Mouse (Mus musculus): ENCODE measurements around the gene Klhl22.
A peak's percentile ranks its signal among the peaks of the same experiment; 100 is the strongest.
"Not testable (repeated sequence)": the region's sequence is repeated elsewhere in the genome, so short reads cannot be mapped to it uniquely, and the experiment has no call there.

Gene Klhl22

GRCm38 (mm10) chr16:17759344-17759773, at the start of gene Klhl22:
Gene Klhl22, plus strand, starts transcription at chr16:17759618.
- DNase-seq (ENCODE audit: low spot score in 2 of 2) = peak; percentile 89 to 95

DNA sequence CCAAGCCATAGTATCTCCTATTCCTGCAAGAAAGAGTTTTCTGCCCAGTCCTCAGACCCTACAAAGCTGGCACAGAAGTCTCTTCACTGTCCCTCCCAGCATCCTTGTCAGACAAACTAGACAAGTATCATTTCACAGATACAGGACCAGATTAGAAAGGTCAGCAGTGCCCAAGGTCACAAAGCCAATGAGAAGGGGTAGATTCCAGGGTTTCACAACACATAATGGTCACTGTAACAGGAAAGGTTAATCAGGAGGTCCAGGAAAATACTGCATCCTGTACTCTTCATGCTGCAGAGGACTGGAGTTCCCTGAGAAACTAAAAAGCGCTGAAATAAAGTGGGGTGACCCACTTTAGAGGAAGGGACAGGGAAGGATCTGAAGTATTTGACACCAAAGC, 41.6 kb upstream of the Klhl22 start:
- no peak for DNase-seq (ENCODE audit: low spot score in 2 of 2)

DNA sequence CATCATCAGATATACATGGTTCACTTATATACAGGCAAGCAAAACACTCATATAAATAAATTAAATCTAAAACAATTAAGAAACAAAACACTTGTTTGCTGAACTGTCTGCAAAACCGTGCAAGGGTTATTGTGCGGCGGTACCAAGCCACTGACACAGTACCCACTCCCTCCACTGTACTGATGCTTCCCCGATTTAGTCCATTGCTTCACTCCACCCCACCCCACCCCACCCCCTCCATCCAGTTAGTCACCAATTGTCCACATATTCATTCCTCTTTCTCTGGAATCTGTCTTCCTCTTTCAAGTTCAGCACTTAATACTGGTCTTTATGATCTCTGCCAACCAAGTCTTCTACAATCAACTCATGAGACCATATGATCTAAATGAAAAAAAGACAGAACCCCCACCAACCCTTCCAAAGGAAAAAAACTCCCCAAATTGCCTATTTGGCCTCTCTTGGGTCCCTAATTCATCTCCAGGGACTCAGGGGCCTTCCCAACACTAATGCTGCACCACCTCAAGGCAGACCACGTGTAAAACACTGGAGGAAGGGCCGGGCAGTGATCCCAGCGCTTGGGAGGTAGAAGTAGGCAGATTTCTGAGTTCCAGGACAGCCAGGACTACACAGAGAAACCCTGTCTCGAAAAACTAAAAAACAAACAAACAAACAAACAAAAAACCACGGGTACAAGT, 38.2 kb upstream of the Klhl22 start:
- DNase-seq (ENCODE audit: low spot score in 2 of 2) = no peak

GRCm38 (mm10) chr16:17721822-17722460, 37.5 kb upstream of the Klhl22 start:
- no peak for DNase-seq (ENCODE audit: low spot score in 2 of 2)

GRCm38 (mm10) chr16:17722461-17723324, 36.7 kb upstream of the Klhl22 start:
- peak; percentile 87 to 88 for DNase-seq (ENCODE audit: low spot score in 2 of 2)

- DNase-seq (ENCODE audit: low spot score in 2 of 2) = no peak
These were observed 36.1 kb upstream of the Klhl22 start for GRCm38 (mm10) chr16:17723325-17723626.

GRCm38 (mm10) chr16:17724448-17724847, 35.0 kb upstream of the Klhl22 start:
- DNase-seq (ENCODE audit: low spot score in 2 of 2) = no peak

GRCm38 (mm10) chr16:17727179-17727861, 32.1 kb upstream of the Klhl22 start:
- DNase-seq (ENCODE audit: low spot score in 2 of 2) = peak; percentile 39 to 65

- DNase-seq (ENCODE audit: low spot score in 2 of 2) = no peak
These were observed 29.4 kb upstream of the Klhl22 start for GRCm38 (mm10) chr16:17729974-17730373.

DNA sequence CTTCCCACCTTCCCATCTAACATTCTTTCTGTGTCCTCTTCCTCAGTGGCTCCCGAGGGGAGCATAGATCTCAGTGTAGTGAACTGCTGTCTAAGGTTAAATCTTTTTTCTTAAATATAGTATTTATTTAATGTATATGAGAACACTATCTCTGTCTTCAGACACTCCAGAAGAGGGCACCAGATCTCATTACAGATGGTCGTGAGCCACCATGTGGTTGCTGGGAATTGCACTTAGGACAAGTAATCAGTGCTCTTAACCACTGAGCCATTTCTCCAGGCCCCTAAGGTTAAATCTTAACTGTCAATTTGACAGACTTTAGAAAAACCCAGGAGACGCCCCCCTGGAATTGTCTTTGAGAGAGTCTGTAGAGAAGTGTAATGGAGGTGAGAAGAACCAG, 27.4 kb upstream of the Klhl22 start:
- DNase-seq (ENCODE audit: low spot score in 2 of 2) = no peak

DNA sequence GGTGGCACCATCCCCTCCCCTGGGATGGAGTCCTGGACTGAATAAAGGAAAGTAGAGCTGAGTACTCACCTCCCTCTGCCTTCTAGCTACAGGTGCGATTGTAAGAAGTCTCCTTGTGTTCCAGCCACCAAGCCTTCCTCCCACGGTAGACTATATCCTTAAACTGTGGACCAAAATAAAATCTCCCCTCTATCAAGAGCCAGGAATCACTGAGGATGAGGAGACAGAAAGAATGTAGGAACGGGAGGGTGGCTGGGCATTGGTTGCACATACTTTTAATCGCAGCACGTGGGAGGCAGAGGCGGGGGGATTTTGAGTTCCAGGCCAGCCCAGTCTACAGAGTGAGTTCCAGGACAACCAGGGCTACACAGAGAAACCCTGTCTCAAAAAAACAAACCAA, 27.0 kb upstream of the Klhl22 start:
- DNase-seq (ENCODE audit: low spot score in 2 of 2) = no peak

DNA sequence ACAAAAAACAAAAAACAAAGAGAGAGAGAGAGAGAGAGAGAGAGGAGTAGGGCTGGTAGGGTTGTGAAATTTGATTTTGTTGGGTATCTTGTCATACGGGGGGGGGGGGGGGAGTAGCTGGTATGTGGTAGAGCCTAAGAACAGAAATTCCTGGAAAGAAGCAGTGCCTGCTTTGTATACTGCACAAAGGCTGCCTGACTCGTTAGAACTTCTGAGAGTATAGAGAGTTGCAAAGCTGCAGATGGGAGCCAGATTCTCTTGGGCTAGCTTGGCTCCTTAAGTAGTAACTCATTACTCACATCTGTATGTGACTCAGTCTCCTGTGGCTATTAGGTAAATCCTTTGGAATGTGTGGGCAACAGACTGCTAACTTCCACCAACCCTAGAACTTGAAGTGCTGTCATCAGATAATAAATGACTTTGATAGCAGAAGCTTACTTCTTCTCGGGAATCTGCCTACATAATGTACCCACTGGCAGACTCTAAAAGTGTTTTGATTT, 26.5 kb upstream of the Klhl22 start, which contains the start of gene Med15:
TSS of gene Med15 (minus strand) at position 51 of the 500 bp plus-strand sequence.
- no peak for DNase-seq (ENCODE audit: low spot score in 2 of 2)

- no peak for DNase-seq (ENCODE audit: low spot score in 2 of 2)
These were observed 25.8 kb upstream of the Klhl22 start for GRCm38 (mm10) chr16:17733646-17734045.

DNA sequence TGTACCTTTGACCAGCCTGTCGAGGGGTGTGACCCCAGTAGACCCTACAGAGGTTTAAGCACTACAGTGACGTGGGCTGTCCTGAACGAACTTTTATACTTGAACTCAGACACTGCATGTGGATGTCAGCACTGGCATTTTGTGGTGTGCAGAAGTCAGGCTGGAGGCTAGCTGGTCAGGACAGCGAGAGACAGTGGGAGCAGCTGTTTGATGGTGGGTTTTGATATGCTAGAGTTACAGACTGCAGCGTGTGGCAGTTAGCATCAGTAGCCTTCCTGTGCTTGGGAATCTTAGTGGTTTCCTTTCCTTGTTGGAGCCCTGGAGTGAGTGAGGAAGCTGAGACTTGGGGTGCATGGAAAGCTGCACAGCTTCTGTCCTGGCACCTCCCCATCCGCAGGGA, 24.5 kb upstream of the Klhl22 start:
- DNase-seq (ENCODE audit: low spot score in 2 of 2) = not testable (repeated sequence)

DNA sequence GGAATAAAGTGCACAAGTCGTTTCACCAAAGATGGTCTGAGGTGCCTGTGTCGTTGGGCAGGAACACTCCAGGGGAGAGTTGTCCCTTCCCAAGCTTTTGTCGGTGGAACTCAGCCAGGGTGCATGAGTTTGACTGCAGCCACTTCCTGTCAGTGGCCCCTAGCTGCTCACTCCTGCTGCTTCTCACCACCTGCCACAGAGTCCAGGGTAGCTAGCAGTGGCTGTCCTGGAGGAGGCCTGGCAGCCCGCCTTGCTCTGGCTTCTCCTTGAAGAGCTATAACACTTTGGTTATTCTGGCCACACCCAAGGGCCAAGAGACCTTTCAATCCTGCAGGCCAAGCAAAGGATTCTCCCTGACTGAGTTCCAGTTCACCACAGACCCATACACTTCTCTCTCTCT, 23.3 kb upstream of the Klhl22 start:
- DNase-seq (ENCODE audit: low spot score in 2 of 2) = no peak

DNA sequence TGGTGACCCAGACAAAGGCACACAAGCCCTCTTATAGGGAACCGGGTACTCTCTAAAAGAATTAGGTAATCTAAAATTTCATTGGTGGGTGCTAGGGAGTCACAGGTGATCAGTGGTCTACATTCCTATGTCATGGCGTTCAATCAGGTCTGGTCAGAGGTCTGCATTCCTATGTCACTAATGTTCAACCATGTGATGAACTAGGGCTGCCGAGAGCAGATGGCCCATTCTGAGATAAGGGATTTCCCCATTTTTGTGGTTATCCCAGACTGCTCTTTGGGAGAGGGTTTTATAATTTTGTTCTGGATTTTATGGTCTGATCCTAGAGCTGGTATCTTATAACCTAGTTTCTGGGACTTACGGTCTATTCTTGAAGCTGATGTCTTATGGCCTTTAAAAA, 19.3 kb upstream of the Klhl22 start:
- no peak for DNase-seq (ENCODE audit: low spot score in 2 of 2)

DNA sequence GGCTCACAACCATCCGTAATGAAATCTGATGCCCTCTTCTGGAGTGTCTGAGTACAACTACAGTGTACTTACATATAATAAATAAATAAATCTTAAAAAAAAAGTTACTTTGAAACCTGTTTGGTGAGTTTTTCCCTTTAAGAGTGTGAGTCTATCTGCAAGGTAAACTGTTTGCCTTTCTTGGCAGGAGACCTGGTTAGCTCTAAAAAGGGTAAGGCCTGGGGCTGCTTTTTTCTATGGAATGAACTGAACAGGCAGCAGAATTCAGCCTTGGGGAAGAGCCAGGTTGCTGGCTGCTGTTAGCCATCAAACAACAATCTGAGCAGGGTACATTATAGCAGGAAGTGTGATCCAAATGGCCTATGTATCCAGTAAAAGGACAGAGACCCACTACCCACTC, 16.6 kb upstream of the Klhl22 start:
- no peak for DNase-seq (ENCODE audit: low spot score in 2 of 2)

- no peak for DNase-seq (ENCODE audit: low spot score in 2 of 2)
These were observed 16.1 kb upstream of the Klhl22 start for GRCm38 (mm10) chr16:17743279-17743678.

GRCm38 (mm10) chr16:17744536-17744935, 14.9 kb upstream of the Klhl22 start:
- peak in 1 of 2 experiments; percentile 51 for DNase-seq (ENCODE audit: low spot score in 2 of 2)

DNA sequence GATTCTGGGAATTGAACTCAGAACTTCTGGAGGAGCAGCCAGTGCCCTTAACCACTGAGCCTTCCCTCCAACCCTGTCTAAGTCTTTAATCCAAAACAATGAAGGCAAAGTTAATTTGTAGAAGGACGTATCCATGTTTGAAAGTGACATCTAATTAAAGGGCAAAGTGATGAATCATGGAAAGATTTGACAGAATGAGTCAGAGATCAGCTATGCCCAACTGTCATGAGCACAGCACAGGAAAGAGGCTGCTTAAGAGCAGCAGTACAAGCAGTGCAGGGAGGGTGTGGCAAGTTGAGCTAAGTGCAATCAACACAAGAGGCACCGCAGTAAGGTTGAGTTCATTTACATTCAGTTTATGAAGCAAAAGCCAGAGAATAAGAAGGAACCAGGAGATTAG, 14.4 kb upstream of the Klhl22 start:
- no peak for DNase-seq (ENCODE audit: low spot score in 2 of 2)

DNA sequence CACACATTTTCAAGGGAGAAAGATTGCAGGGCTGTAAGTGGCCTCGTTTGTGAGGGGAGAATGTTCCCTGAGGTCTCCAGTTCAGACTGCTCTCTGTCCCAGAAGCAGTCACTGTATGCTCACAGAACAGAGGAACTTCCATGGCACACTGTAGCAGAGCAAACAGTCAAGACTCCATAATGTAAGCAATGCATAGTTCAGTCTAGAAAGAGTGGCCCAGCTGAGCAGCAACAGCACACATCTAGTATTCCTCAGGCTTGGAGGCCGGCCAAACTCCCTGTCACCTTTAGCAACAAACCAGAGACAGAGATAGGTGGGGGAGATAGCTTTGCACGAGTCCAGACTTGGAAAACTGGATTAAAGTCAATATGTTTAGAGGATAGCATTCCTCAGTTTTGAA, 6.4 kb upstream of the Klhl22 start:
- DNase-seq (ENCODE audit: low spot score in 2 of 2) = no peak

- no peak for DNase-seq (ENCODE audit: low spot score in 2 of 2)
These were observed 5.7 kb upstream of the Klhl22 start for GRCm38 (mm10) chr16:17753686-17754085.

Measured in thymus, postnatal 10 days (tissue).